Mouse (Mus musculus) MEL (cell line): ENCODE data around the gene G430095P16Rik. TPM values are rescaled to one million over a fixed set of nuclear protein-coding genes. Genes with fewer than 3 reads are reported as not detected.
A peak's percentile ranks its signal among the peaks of the same experiment; 100 is the strongest.

Experiments
- DNase-seq: peaks from one replicate; pipeline ENCODE4 v3.0.0; 2011; ENCODE audit warnings: low read depth, low spot score
- H3K27ac ChIP-seq: 2 replicates; pipeline ENCODE4 v1.5.1; 2012; ENCODE audit warnings: low read depth, mild to moderate bottlenecking, control low read depth, low read length, moderate library complexity; ENCODE audit not compliant: control insufficient read depth
- H3K27me3 ChIP-seq, 2 experiments: fragments of 150-350 bp in 1 of 2; sonication (generic) in 1 of 2; 2 replicates each; pipeline ENCODE4 v1.6.1; 2012; ENCODE audit warnings: low read length in 2 of 2, mild to moderate bottlenecking in 2 of 2, improper control_type of control experiment in 1 of 2, moderate library complexity in 1 of 2; ENCODE audit not compliant: insufficient read depth in 2 of 2, control insufficient read depth in 1 of 2
- H3K36me3 ChIP-seq, 2 experiments: 2 replicates each; pipeline ENCODE4 v1.6.1; 2012 to 2014; ENCODE audit warnings: low read length in 2 of 2, improper control_type of control experiment in 1 of 2, inconsistent platforms in 1 of 2, mild to moderate bottlenecking in 1 of 2; ENCODE audit not compliant: insufficient read depth in 2 of 2, control insufficient read depth in 1 of 2
- H3K4me1 ChIP-seq, 2 experiments: fragments of 150-350 bp in 1 of 2; sonication (generic) in 1 of 2; 2 replicates each; pipeline ENCODE4 v1.6.1; 2012; ENCODE audit warnings: low read length in 2 of 2, improper control_type of control experiment in 1 of 2, mild to moderate bottlenecking in 1 of 2; ENCODE audit not compliant: insufficient read depth in 2 of 2, control insufficient read depth in 1 of 2
- H3K4me3 ChIP-seq, 2 experiments: fragments of 150-350 bp in 1 of 2; sonication (generic) in 1 of 2; 2 replicates each; pipeline ENCODE4 v1.5.1; 2012; ENCODE audit warnings: low read depth in 2 of 2, low read length in 2 of 2, mild to moderate bottlenecking in 2 of 2, moderate library complexity in 2 of 2, control low read depth in 1 of 2, improper control_type of control experiment in 1 of 2; ENCODE audit not compliant: control insufficient read depth in 1 of 2, insufficient read depth in 1 of 2
- H3K79me2 ChIP-seq: 2 replicates; pipeline ENCODE4 v1.6.1; 2012; ENCODE audit warnings: mild to moderate bottlenecking, low read length, moderate library complexity; ENCODE audit not compliant: control insufficient read depth, poor library complexity, insufficient read depth
- H3K9ac ChIP-seq: 2 replicates; pipeline ENCODE4 v1.6.1; 2012; ENCODE audit warnings: low read depth, mild to moderate bottlenecking, control low read depth, low read length, moderate library complexity; ENCODE audit not compliant: control insufficient read depth, poor library complexity, severe bottlenecking
- H3K9me3 ChIP-seq: fragments of 150-350 bp; sonication (generic); replicated peaks from 2 replicates; pipeline ENCODE4 v1.6.1; 2012; ENCODE audit warnings: mild to moderate bottlenecking, low read length, improper control_type of control experiment, moderate library complexity; ENCODE audit not compliant: insufficient read depth
- BHLHE40 ChIP-seq: IDR thresholded peaks from 2 replicates; pipeline ENCODE4 v1.6.1; 2012; ENCODE audit warnings: low read depth, mild to moderate bottlenecking, inconsistent platforms, low read length, improper control_type of control experiment, borderline replicate concordance
- CHD1 ChIP-seq: IDR thresholded peaks from 2 replicates; pipeline ENCODE4 v1.6.1; 2012; ENCODE audit warnings: low read depth, mild to moderate bottlenecking, inconsistent platforms, low read length, improper control_type of control experiment
- ETS1 ChIP-seq: IDR thresholded peaks from 2 replicates; pipeline ENCODE4 v1.6.1; 2012; ENCODE audit warnings: low read depth, mild to moderate bottlenecking, inconsistent platforms, low read length, improper control_type of control experiment, moderate library complexity
- KAT2A ChIP-seq: conservative IDR thresholded peaks from 2 replicates; pipeline ENCODE4 v1.6.1; 2012; ENCODE audit warnings: low read depth, low read length, improper control_type of control experiment, inconsistent platforms
- MAX ChIP-seq: IDR thresholded peaks from 2 replicates; pipeline ENCODE4 v1.6.1; 2011; ENCODE audit warnings: low read length, improper control_type of control experiment
- MXI1 ChIP-seq: IDR thresholded peaks from 2 replicates; pipeline ENCODE4 v1.6.1; 2011; ENCODE audit warnings: mild to moderate bottlenecking, low read depth, low read length, improper control_type of control experiment
- MYB ChIP-seq: IDR thresholded peaks from 2 replicates; pipeline ENCODE4 v1.6.1; 2011; ENCODE audit warnings: mild to moderate bottlenecking, low read depth, low read length, improper control_type of control experiment
- NELFE ChIP-seq: IDR thresholded peaks from 2 replicates; pipeline ENCODE4 v1.6.1; 2011; ENCODE audit warnings: low read depth, low read length, improper control_type of control experiment
- NRF1 ChIP-seq: IDR thresholded peaks from 2 replicates; pipeline ENCODE4 v1.6.1; 2014; ENCODE audit warnings: low read depth, mild to moderate bottlenecking, inconsistent platforms, low read length, improper control_type of control experiment, moderate library complexity; ENCODE audit not compliant: poor library complexity, insufficient read depth, severe bottlenecking
- POLR2AphosphoS2 ChIP-seq: IDR thresholded peaks from 2 replicates; pipeline ENCODE4 v1.6.1; 2011; ENCODE audit warnings: low read length, improper control_type of control experiment
- RAD21 ChIP-seq: IDR thresholded peaks from 2 replicates; pipeline ENCODE4 v1.6.1; 2011; ENCODE audit warnings: mild to moderate bottlenecking, low read depth, low read length, improper control_type of control experiment
- SMC3 ChIP-seq: IDR thresholded peaks from 2 replicates; pipeline ENCODE4 v1.6.1; 2011; ENCODE audit warnings: low read depth, low read length, improper control_type of control experiment
- TBP ChIP-seq: IDR thresholded peaks from 2 replicates; pipeline ENCODE4 v1.8.0; 2011; ENCODE audit warnings: low read depth, low read length, improper control_type of control experiment
- TCF12 ChIP-seq: IDR thresholded peaks from 2 replicates; pipeline ENCODE4 v1.6.1; 2014; ENCODE audit warnings: low read depth, mild to moderate bottlenecking, inconsistent platforms, low read length, improper control_type of control experiment, moderate library complexity
- USF1 ChIP-seq: IDR thresholded peaks from 2 replicates; pipeline ENCODE4 v1.6.1; 2014; ENCODE audit warnings: low read depth, mild to moderate bottlenecking, inconsistent platforms, low read length, improper control_type of control experiment, moderate library complexity
- USF2 ChIP-seq, 2 experiments: IDR thresholded peaks; 2 replicates each; pipeline ENCODE4 v1.6.1; 2011 to 2012; ENCODE audit warnings: improper control_type of control experiment in 2 of 2, low read length in 2 of 2, borderline replicate concordance in 1 of 2, inconsistent platforms in 1 of 2, low read depth in 1 of 2, mild to moderate bottlenecking in 1 of 2; ENCODE audit not compliant: insufficient read depth in 1 of 2
- ZC3H11A ChIP-seq: IDR thresholded peaks from 2 replicates; pipeline ENCODE4 v1.6.1; 2012; ENCODE audit warnings: low read depth, mild to moderate bottlenecking, inconsistent platforms, low read length, improper control_type of control experiment
- ZNF384 ChIP-seq: IDR thresholded peaks from 2 replicates; pipeline ENCODE4 v1.6.1; 2012; ENCODE audit warnings: low read depth, mild to moderate bottlenecking, inconsistent platforms, low read length, improper control_type of control experiment
- polyA plus RNA-seq, 2 experiments: library from polyadenylated mRNA; stranded (reverse) in 1 of 2; unstranded in 1 of 2; fragments of >175 nt in 1 of 2; fragments of >200 nt in 1 of 2; gene quantifications; 2 replicates each; pipeline versions ENCODE4 v1.2.1 to v1.2.4; 2012; ENCODE audit warnings: low replicate concordance in 2 of 2, low read depth in 1 of 2; ENCODE audit not compliant: insufficient read length in 2 of 2, insufficient read depth in 1 of 2, missing spikeins in 1 of 2
- total RNA-seq: library from RNA; depleted of rRNA; stranded (reverse); fragments of 300-350 nt; gene quantifications from 2 replicates; pipeline ENCODE4 v1.2.3, GENCODE M21; 2012

The G430095P16Rik gene
- total and polyA plus RNA-seq, 3 experiments: 5.6 to 17.1 TPM; not detected in 1

GRCm38 (mm10) chr8:84730541-84731370 lies 7.9 kb downstream of the G430095P16Rik start (continued):
- TF ChIP-seq TBP: peak; percentile 46; the same call in 1 of the 2 replicates
- TF ChIP-seq ZC3H11A: peak; percentile 9; the same call in 1 of the 2 replicates
- peak; percentile 32; the same call in 1 of the 2 replicates for TF ChIP-seq USF1
- TF ChIP-seq POLR2AphosphoS2: peak; percentile 53; the same call in 1 of the 2 replicates
- peak; percentile 95 for TF ChIP-seq MYB
- peak; percentile 93 for TF ChIP-seq ZNF384
- no peak for TF ChIP-seq NRF1
- TF ChIP-seq, all 39 proteins: peak for 26

DNA sequence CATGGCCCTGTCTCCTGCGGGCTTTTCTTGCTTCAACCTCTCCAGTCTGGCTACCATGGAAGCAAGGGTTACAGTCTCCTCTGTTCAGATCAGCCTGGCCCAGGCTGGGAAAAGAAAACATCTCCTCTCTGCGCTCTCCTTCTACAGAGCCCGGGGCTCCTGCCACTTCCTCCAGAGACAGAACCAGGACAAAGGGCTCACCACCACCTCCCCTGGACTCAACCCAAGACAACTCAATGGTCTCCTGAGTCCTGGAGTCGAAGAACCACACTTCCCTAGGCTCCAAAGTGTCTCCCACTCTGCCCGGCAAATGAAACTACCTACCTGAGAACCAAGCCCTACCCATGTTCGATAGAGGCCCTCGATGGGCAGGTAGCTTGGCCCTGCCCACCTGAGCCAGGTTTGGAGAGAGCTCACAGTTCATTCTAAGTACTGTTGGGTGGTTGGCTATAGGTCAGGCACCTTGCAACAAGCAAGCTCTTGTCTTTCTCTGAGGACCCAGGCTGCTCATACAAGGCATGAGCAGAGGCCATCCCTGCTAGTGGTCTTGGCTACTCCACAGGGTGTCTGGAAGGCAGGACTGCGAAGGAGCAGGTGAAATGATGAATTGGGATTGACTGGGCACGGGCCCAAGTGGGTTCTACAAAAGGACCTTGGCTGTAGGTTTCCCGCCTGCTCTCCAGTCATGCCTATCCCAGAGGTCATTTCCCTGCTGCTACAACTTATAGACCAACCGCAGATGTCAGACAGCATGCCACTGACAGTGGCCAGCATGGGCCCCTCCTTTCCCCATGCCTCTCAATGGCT lies 8.8 kb downstream of the G430095P16Rik start:
- peaks cover 3% of the 10 kb centered on the region; the same call in 1 of the 2 replicates for H3K79me2 ChIP-seq
- no peak for DNase-seq
- H3K27me3 ChIP-seq: no peaks in the 10 kb centered on the region
- H3K9ac ChIP-seq: peak overlapping the region; percentile 63
- no peak overlapping the region for H3K4me3 ChIP-seq
- no peaks in the 10 kb centered on the region for H3K9me3 ChIP-seq
- TF ChIP-seq TCF12: peak; percentile 5; the same call in 1 of the 2 replicates
- TF ChIP-seq USF2 (IDR thresholded peaks at IDR 0.05; ENCODE audit: borderline replicate concordance in 1 of 2, insufficient read depth in 1 of 2, low read depth in 1 of 2, low read length in 2 of 2): no peak
- no peak for TF ChIP-seq ETS1
- TF ChIP-seq, all 39 proteins: peak for 1
- H3K27ac ChIP-seq: peak overlapping the region; percentile 89
- peaks cover 29 to 42% of the 10 kb centered on the region in 2 experiments for H3K4me1 ChIP-seq
- peaks cover 0 to 40% of the 10 kb centered on the region in 2 experiments; a peak in 2 of 4 replicates for H3K36me3 ChIP-seq

- Histone ChIP-seq H3K27me3 (no peaks in the 10 kb centered on the region), H3K4me3 (no peak overlapping the region), H3K4me1 (peaks cover 29 to 42% of the 10 kb centered on the region in 2 experiments), H3K36me3 (peaks cover 0 to 36% of the 10 kb centered on the region in 2 experiments; a peak in 3 of 4 replicates), H3K9ac (no peak overlapping the region), H3K27ac (no peak overlapping the region), H3K9me3 (no peaks in the 10 kb centered on the region), H3K79me2 (peaks cover 3% of the 10 kb centered on the region; the same call in 1 of the 2 replicates)
- DNase-seq: no peak
- TF ChIP-seq BHLHE40 (no peak), KAT2A (no peak), USF1 (no peak), TBP (no peak), MAX (no peak), RAD21 (no peak), CHD1 (no peak), SMC3 (no peak), NELFE (no peak), MXI1 (no peak)
Measured at GRCm38 (mm10) chr8:84732545-84732944, 9.7 kb downstream of the G430095P16Rik start.
